Mouse (Mus musculus): ENCODE results near the gene Arid3c. TPM values are rescaled to one million over a fixed set of nuclear protein-coding genes. Genes with fewer than 3 reads are reported as not detected.

Arid3c gene
- total and polyA plus RNA-seq, 3 experiments, result not detected

- DNase-seq, result peak; percentile 90
Observed at GRCm38 (mm10) chr4:41677006-41677629, 53.8 kb downstream of the Arid3c start.

GRCm38 (mm10) chr4:41676248-41677005, 54.5 kb downstream of the Arid3c start:
- DNase-seq, result peak; percentile 74

Other genes with a start within 250 kb of the Arid3c start
- 10 to 100 TPM; 12.3 to 15.2 TPM for gene AI464131, start 228.1 kb downstream of the Arid3c start, total RNA-seq (2021)
- gene AI464131, start 228.1 kb downstream of the Arid3c start, polyA plus RNA-seq (2012; rRNA removed), result 11.5 and 14.6 TPM in 2 replicates
- under 1 TPM in 1 of 2 experiments, not detected in 1; 0.55 TPM for gene 1110017D15Rik, start 213.8 kb downstream of the Arid3c start, total RNA-seq (2021)
- 0.40 and 0.66 TPM in 2 replicates for gene 1110017D15Rik, start 213.8 kb downstream of the Arid3c start, polyA plus RNA-seq (2012; rRNA removed)
- 10 to 100 TPM; 14.3 to 20.1 TPM for gene Fam219a, start 161.6 kb downstream of the Arid3c start, total RNA-seq (2021)
- 74.7 and 76.1 TPM in 2 replicates for gene Fam219a, start 161.6 kb downstream of the Arid3c start, polyA plus RNA-seq (2012; rRNA removed)
- gene Dnaic1, start 161.4 kb downstream of the Arid3c start, total RNA-seq (2021), result under 1 TPM in 1 of 2 experiments, not detected in 1; 0.46 TPM
- 0.38 and 0.43 TPM in 2 replicates for gene Dnaic1, start 161.4 kb downstream of the Arid3c start, polyA plus RNA-seq (2012; rRNA removed)
- gene Enho, start 90.8 kb downstream of the Arid3c start, total RNA-seq (2021), result 1 to 10 TPM; 2.9 to 4.6 TPM
- gene Enho, start 90.8 kb downstream of the Arid3c start, polyA plus RNA-seq (2012; rRNA removed), result 13.2 and 20.9 TPM in 2 replicates
- 10 to 100 TPM; 37.6 to 62.3 TPM for gene Cntfr, start 34.1 kb downstream of the Arid3c start, total RNA-seq (2021)
- 70.6 and 72.3 TPM in 2 replicates for gene Cntfr, start 34.1 kb downstream of the Arid3c start, polyA plus RNA-seq (2012; rRNA removed)
- gene Il11ra1, start 31.2 kb downstream of the Arid3c start, total RNA-seq (2021), result 10 to 100 TPM; 53.0 to 90.8 TPM
- gene Il11ra1, start 31.2 kb downstream of the Arid3c start, polyA plus RNA-seq (2012; rRNA removed), result 198 and 290 TPM in 2 replicates
- 10 to 100 TPM; 31.0 to 38.6 TPM for gene Rpp25l, start 17.6 kb downstream of the Arid3c start, total RNA-seq (2021)
- 61.9 and 70.1 TPM in 2 replicates for gene Rpp25l, start 17.6 kb downstream of the Arid3c start, polyA plus RNA-seq (2012; rRNA removed)
- gene Dctn3, start 8.0 kb downstream of the Arid3c start, total RNA-seq (2021), result 100 to 1,000 TPM; 105 to 128 TPM
- 51.7 and 60.7 TPM in 2 replicates for gene Dctn3, start 8.0 kb downstream of the Arid3c start, polyA plus RNA-seq (2012; rRNA removed)
- gene Galt, start 24.1 kb upstream of the Arid3c start, total RNA-seq (2021), result 10 to 100 TPM; 42.9 to 43.3 TPM
- gene Galt, start 24.1 kb upstream of the Arid3c start, polyA plus RNA-seq (2012; rRNA removed), result 113 and 117 TPM in 2 replicates
- 10 to 100 TPM; 83.8 to 86.7 TPM for gene Sigmar1, start 25.0 kb upstream of the Arid3c start, total RNA-seq (2021)
- 139 and 145 TPM in 2 replicates for gene Sigmar1, start 25.0 kb upstream of the Arid3c start, polyA plus RNA-seq (2012; rRNA removed)
- gene Ccl27a, start 43.1 kb upstream of the Arid3c start, total RNA-seq (2021), result 10 to 100 TPM; 31.1 to 42.7 TPM
- gene Ccl27a, start 43.1 kb upstream of the Arid3c start, polyA plus RNA-seq (2012; rRNA removed), result 74.2 and 96.3 TPM in 2 replicates
- gene Gm21541, start 172.5 kb upstream of the Arid3c start, total RNA-seq (2021), result not detected
- gene Gm21541, start 172.5 kb upstream of the Arid3c start, polyA plus RNA-seq (2012; rRNA removed), result not detected in 2 replicates
- 1 to 10 TPM; 3.8 to 4.5 TPM for gene Gm20878, start 210.4 kb upstream of the Arid3c start, total RNA-seq (2021)
- gene Gm20878, start 210.4 kb upstream of the Arid3c start, polyA plus RNA-seq (2012; rRNA removed), result 3.3 and 4.8 TPM in 2 replicates
- gene Fam205a4, start 234.9 kb upstream of the Arid3c start, total RNA-seq (2021), result 1 to 10 TPM in 1 of 2 experiments, under 1 TPM in 1; 0.98 to 1.4 TPM
- 0.19 and 0.28 TPM in 2 replicates for gene Fam205a4, start 234.9 kb upstream of the Arid3c start, polyA plus RNA-seq (2012; rRNA removed)

Measured in adrenal gland, adult 2 months (tissue).